Mouse (Mus musculus): ENCODE measurements around the gene Kctd20. TPM values are rescaled to one million over a fixed set of nuclear protein-coding genes. Genes with fewer than 3 reads are reported as not detected.

Gene Kctd20
- 10 to 100 TPM; 63.8 to 76.9 TPM for total RNA-seq (2021)

DNA sequence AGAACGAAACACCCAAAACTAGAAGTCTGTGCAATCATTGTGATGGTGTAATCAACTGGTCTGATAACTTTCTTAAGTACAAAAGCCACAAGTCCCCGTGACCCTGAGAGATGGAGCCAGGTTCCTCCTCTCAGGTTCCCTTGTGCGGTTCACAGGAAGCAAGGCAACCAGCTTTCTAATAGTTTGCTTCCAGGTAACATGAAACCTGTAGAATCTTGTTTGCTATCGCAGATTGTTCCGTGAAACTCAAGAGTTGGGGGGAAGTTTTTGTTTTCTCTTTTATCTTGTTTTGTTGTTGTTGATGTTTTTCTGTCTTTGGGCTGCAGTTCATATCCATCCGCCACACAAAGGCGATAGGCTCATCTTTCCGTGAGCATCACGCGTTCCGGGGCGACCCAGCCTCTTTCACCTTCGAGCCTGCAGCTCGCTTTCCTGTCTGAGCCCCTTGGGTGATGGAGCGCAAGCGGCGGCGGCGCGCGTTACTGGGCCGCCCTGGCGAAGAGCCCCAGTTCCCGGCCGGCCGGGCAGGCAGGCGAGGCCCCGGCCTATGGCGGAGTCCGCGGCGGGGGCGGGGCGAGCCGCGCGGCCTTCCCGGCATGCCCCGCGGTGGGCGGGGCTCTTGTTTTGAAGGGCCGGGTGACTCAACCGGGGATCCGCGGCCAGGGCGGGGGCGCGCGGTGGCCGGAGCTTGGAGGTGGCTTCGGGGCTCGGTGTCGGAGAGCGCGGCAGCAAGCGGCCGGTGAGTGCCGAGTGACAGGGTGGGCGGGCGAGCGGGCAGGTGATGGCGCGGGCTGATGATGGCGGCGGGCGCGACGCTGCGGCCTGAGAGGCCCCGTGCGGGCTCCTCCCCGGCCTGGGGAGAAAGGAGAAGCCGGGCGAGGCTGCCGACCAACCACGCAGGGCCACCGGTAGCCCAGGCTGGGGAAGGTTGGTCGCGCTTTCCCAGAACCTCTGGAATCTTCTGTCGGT is at the start of gene Kctd20:
Kctd20 (plus strand) TSS at position 120 of the 969 bp plus-strand sequence.
- DNase-seq, result peak; percentile 96 to 97
- intact Hi-C loops (cut with DNase I), result loop anchor here (2.0 kb wide), 1 partner anchor 21 kb away; no protein-coding TSS in a partner anchor

DNA sequence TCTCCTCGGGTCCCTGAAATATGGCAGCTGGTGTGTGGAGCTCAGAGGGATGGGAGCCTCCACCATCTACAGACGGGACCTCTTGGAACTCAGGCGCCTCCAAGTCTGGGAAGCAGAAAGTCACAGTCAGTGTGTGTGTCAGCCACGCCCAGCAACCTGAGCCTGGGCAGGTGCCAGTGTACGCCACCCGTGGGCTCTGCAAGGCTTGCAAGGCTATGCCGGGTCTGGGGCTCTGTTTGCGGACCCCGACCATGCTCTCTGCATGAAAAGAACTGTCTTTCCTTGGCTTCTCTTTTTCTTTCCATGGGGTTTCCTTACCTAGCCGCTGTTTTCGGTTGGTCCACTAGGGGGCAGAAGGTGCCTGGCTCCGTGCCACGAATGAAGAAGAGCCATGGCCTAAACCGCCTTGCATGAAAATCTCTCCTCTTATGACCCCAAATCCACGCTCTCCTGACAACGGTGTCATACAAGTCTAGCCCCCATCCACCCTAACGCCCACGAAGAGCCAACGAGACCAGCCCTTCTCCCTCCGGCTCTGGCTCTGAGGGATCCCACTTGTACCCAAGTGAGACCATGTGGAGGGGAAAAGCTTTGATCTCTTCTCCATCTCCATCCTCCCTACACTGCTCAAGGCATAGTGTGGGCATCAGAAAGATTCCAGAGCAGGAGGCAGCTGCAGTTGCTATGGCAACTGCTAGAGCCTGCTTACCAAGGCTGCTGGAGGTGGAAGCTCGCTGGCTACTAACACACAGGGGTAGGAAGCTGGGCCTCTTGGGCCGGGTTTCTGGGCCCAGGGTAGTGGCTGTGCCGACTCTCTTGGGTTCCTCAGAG is 47.0 kb upstream of the Kctd20 start:
- DNase-seq, result peak; percentile 65 to 86
- intact Hi-C loops (cut with DNase I), result loop anchor here (2.0 kb wide), 1 partner anchor 22 kb away; no protein-coding TSS in a partner anchor

GRCm38 (mm10) chr17:28905377-28905916 is 46.3 kb upstream of the Kctd20 start:
- intact Hi-C loops (cut with DNase I), result loop anchor here (2.0 kb wide), 1 partner anchor 21 kb away; no protein-coding TSS in a partner anchor
- no peak for DNase-seq

DNA sequence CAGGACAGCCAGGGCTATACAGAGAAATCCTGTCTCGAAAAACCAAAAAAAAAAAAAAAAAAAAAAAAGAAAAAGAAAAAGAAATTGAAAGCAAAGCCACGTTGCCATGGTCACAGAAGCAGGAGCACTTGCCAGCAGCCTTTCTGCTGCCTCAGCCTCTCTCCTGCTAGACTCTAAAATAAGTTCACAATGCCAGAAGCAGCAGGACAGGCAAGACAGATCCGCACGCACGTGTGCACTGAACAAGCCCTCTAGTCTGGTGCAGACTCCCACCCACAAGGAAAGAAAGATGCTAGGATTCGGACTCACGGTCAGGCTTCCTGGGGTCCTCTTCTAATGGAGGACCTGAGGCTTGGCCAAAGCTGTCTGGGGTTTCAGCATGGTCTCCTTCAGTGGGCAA is 43.8 kb upstream of the Kctd20 start:
- intact Hi-C loops (cut with DNase I), result no loop called here
- DNase-seq, result no peak

DNA sequence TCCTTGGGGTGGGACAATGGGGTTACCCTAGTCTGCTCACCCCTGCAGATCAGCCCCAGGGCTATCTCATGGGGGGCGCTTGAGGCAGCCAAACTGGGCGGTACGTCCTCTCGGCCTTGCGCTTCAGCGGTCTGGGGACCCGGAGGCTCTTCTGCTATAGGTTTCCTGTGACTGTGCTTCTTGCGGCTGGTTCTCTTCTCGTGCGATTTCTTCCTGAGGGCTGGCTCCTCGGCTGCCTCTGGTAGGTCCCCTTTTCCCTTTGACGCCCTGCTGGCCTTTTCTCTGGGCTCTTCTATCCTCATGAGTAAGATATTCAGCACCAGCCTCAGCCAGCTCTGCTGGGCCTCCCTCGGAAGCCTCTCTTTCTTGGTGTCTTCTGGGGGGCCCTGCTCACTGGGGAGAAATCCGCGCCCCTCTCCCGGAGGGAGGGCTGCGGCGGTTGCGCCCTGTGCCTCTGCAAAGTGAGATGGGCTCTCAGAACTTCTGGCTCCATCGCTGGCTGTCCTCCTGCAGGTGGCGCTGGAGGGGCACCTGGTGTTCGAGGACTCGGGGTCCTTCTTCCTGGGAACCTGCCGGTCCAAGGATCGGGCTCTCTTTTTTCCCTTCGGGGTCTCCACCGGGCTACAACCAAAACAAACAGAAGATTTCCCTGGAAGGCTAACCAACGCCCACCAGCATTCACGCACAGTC is 42.4 kb upstream of the Kctd20 start:
- peak; percentile 59 to 75 for DNase-seq

GRCm38 (mm10) chr17:28910139-28910538 is 41.6 kb upstream of the Kctd20 start:
- DNase-seq, result no peak
- intact Hi-C loops (cut with DNase I), result no loop called here

More for the DNA sequence above, 42.4 kb upstream of the Kctd20 start:
- intact Hi-C loops (cut with DNase I), result no loop called here

DNA sequence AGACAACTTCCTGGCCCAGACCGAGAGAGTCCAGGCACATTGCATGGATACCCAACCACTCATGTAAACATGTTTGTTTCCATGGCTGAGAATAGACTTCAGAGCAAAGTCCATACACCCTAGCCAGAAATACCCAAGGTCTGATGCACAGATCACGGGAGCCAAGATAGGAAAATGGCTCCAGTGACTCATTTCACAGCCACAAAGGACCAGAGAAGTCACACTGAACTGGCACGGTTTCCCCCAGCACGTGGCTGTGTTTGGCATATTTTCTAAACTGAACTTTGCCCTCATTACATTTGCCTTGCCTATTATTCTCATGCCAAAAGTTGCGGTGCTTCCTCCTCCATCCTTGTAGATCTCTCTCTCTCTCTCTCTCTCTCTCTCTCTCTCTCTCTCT is 38.5 kb upstream of the Kctd20 start:
- intact Hi-C loops (cut with DNase I), result no loop called here

GRCm38 (mm10) chr17:28913940-28914339 is 37.8 kb upstream of the Kctd20 start:
- intact Hi-C loops (cut with DNase I), result no loop called here
- DNase-seq, result no peak

More for the DNA sequence above, 38.5 kb upstream of the Kctd20 start:
- DNase-seq, result peak; percentile 57 to 61

DNA sequence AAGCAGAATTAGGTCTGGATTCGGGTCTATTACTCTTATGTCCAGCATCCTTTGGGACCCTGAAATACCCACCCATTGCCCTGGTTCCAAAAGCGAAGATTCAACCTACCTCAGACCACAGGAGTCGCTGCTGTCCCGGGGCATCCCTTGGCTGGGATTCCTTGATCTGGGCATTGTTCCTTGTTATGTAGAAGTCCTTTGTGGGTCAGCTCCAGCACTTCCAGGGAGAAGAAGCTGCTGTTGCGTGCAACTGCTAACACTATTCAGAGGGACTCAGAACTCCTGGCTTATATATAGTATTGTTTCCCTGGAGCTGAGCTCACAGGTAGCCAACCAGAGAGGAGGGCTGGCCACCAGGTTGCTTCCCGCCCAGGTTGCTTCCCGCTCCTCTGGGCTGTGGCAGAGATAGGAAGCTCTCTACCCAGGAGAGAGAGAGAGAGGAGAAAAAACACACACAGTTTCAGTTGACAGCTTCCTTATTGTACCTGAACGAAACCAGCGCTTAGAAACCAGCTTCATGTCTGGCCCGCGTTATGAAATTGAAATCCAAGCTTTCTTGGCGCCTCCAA is 36.6 kb upstream of the Kctd20 start, which contains the start of gene 4930539E08Rik:
4930539E08Rik (minus strand) TSS at position 265 of the 569 bp plus-strand sequence.
- intact Hi-C loops (cut with DNase I), result no loop called here
- no peak for DNase-seq

GRCm38 (mm10) chr17:28916520-28916919 is 35.2 kb upstream of the Kctd20 start:
- no peak for DNase-seq
- intact Hi-C loops (cut with DNase I), result no loop called here

GRCm38 (mm10) chr17:28921086-28921485 is 30.7 kb upstream of the Kctd20 start:
- intact Hi-C loops (cut with DNase I), result no loop called here
- peak in 1 of 2 experiments; percentile 27 for DNase-seq

GRCm38 (mm10) chr17:28922096-28922495 is 29.7 kb upstream of the Kctd20 start:
- intact Hi-C loops (cut with DNase I), result no loop called here
- DNase-seq, result no peak

- DNase-seq, result no peak
- intact Hi-C loops (cut with DNase I), result no loop called here
These were observed 26.7 kb upstream of the Kctd20 start for GRCm38 (mm10) chr17:28924957-28925595.

GRCm38 (mm10) chr17:28926380-28926779 is 25.4 kb upstream of the Kctd20 start:
- peak; percentile 84 to 90 for DNase-seq
- intact Hi-C loops (cut with DNase I), result loop anchor here (1.0 to 2.0 kb wide), 5 partner anchors 22 to 236 kb away; partner anchors contain the start of genes Brpf3, Mapk14 and Slc26a8

DNA sequence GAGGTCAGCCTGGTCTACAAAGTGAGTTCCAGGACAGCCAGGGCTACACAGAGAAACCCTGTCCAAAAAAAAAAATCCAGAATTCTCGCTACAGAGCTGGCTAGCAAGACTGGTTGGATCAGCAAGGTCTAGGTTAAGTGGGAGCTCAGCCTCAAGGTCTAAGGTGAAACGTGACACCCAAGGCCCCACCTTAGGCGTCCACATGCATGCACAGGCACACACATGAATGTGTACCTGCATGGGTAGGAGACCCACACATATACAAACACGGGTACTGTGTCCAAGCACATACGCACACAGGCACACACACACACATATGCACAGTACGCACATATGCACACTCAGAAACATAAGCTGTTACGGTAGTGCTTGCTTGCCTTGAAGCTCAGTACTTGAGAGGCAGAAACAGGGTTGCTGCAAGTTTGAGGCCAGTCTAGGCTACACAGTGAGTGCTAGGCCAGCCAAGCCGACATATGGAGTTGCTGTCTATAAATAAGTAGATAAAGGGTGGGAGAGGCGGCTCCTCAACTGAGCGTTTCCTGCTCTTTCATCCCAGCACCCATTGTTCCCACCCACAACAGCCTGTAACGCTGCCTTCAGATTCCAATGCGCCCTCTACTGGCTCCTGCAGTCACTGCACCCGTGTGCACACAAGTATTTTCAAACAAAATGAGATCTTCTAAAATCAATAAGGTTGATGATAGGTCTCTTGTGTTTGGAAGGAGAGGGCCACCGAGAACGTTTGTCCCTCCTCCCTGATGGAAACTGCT is 24.7 kb upstream of the Kctd20 start:
- intact Hi-C loops (cut with DNase I), result loop anchor here (1.0 to 2.0 kb wide), 5 partner anchors 22 to 236 kb away; partner anchors contain the start of genes Brpf3, Mapk14 and Slc26a8
- peak; percentile 40 to 72 for DNase-seq

DNA sequence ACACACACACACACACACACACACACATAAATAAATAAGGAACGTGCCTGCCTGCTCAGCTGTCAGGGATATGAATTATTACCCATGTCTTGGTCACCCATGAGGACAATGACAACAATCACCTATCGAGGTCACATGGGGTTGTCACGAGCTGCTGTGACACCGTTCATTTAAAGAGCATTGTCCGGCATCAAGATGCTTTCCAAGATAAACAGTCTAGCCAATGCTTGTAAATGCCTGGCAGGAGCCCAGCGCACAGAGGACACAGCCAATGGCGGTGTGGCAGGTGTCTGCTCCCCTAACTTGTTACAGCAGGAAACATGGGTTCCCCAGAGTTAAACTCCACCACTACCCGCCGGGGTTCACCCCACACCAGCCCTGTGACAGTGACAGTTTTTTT is 23.7 kb upstream of the Kctd20 start:
- intact Hi-C loops (cut with DNase I), result no loop called here

GRCm38 (mm10) chr17:28929369-28929768 is 22.4 kb upstream of the Kctd20 start:
- intact Hi-C loops (cut with DNase I), result no loop called here

More for the DNA sequence above, 23.7 kb upstream of the Kctd20 start:
- peak in 1 of 2 experiments; percentile 19 for DNase-seq

More at GRCm38 (mm10) chr17:28929369-28929768, 22.4 kb upstream of the Kctd20 start:
- no peak for DNase-seq
